8 mouse cellular contexts compared by ENCODE assay signal in the genomic region with DNA sequence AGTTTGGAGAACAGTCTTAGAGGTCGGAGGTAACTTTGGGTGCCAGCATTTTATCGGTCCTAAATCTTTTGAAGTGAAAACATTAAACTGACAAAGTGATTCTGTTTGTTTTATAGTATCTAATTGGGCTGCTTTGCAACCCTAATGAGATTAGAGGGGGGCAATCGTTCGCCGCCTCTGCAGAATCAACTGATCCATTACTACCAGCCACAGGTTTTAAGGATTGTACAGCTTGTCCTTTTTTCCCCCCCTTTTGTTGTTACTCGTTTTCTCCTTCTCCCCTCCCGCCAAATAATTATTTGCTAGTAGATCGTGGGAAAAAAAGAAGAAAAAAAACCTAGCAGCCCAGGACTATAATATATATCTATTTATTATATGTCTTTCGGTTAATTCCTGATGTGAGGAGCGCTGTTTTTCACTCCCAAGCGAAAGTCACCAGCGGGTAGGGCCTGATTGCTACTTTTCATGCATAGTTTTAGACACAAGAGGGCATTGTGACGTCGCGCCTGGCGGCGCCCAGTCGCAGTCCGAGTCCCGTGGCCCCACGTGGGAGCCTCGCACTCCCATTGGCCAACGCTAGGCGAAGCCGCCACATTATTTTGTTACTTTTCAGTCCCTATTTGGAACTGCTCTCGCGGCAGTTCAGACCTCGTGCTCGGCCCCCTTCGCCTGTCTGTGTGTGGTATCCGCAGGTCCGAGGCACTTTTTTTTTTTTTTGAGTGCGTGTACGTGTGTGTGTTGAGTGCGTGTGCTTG. TPM values are rescaled to one million over a fixed set of nuclear protein-coding genes. Genes with fewer than 3 reads are reported as not detected.
DNase-seq lines count a peak whose midpoint lies in the region; ATAC-seq and TF ChIP-seq lines count a peak whose summit lies in the region.

A gene (plus strand): TSS at position 612 of the 755 bp plus-strand sequence.

- peaks cover 15% of the 10 kb centered on the region for H3K36me3 ChIP-seq in ES-Bruce4 (ENCODE audit: control insufficient read depth, insufficient read depth, low read length, poor library complexity, severe bottlenecking)
- peaks cover 13% of the 10 kb centered on the region; the same call in 1 of the 2 replicates for H3K36me3 ChIP-seq in forebrain, embryonic 13.5 days (ENCODE audit: poor library complexity, severe bottlenecking)
- peaks cover 6% of the 10 kb centered on the region; the same call in 1 of the 2 replicates for H3K36me3 ChIP-seq in liver, postnatal 0 days (replicated peaks; ENCODE audit: insufficient read depth, low read length)
- H3K36me3 ChIP-seq in neural tube, embryonic 14.5 days (ENCODE audit: control insufficient read depth, insufficient read depth, low read length), result no peaks in the 10 kb centered on the region

- peak; percentile 49 for TF ChIP-seq CTCF in ES-Bruce4 (IDR thresholded peaks at IDR 0.05; ENCODE audit: low read depth, low read length)
- TF ChIP-seq CTCF in liver, postnatal 0 days (IDR thresholded peaks at IDR 0.05; ENCODE audit: low read depth), result peak; percentile 68

- TF ChIP-seq POLR2A in ES-Bruce4 (IDR thresholded peaks at IDR 0.05; ENCODE audit: insufficient read depth, low read length), result peak; percentile 42

- H3K27ac ChIP-seq in ES-Bruce4 (ENCODE audit: insufficient read depth, low read length), result no peak within 1 kb of the TSS
- H3K27ac ChIP-seq in forebrain, embryonic 13.5 days, result peak within 1 kb of the TSS; percentile 94
- H3K27ac ChIP-seq in liver, postnatal 0 days (ENCODE audit: low read depth), result peak within 1 kb of the TSS; percentile 87
- peak within 1 kb of the TSS; percentile 92 for H3K27ac ChIP-seq in neural tube, embryonic 14.5 days (ENCODE audit: low read depth, low read length)

- peak within 1 kb of the TSS; percentile 98 for H3K9ac ChIP-seq in ES-Bruce4 (ENCODE audit: low read depth, poor library complexity, severe bottlenecking)
- peak within 1 kb of the TSS; percentile 100 for H3K9ac ChIP-seq in forebrain, embryonic 13.5 days
- H3K9ac ChIP-seq in liver, postnatal 0 days (replicated peaks), result peak within 1 kb of the TSS; percentile 87
- H3K9ac ChIP-seq in neural tube, embryonic 14.5 days (replicated peaks; ENCODE audit: low read depth, low read length), result peak within 1 kb of the TSS; percentile 98

- under 1% methylated on average over 35 of the region's 35 CpGs for WGBS in forebrain, embryonic 13.5 days
- WGBS in large intestine, adult 2 months, result under 1% methylated on average over 35 of the region's 35 CpGs
- WGBS in liver, postnatal 0 days (ENCODE audit: insufficient replicate concordance), result under 1% methylated on average over 35 of the region's 35 CpGs
- WGBS in neural tube, embryonic 14.5 days, result under 1% methylated on average over 35 of the region's 35 CpGs

- TF ChIP-seq EP300 in ES-Bruce4 (IDR thresholded peaks at IDR 0.05; ENCODE audit: insufficient read depth, low read depth, low read length), result 0 out of 2 replicates have a peak, but pooled peaks have one; percentile 38
- peak; percentile 60; the same call in 1 of the 2 replicates for TF ChIP-seq EP300 in liver, postnatal 0 days (IDR thresholded peaks at IDR 0.05; ENCODE audit: low read depth)

- ATAC-seq in cerebellum, adult (ENCODE audit: insufficient number of reproducible peaks, low FRiP score, low TSS enrichment), result peak; percentile 42
- peak; percentile 67 for ATAC-seq in forebrain, embryonic 13.5 days
- peak; percentile 68 for ATAC-seq in liver, postnatal 0 days
- peak; percentile 70 for ATAC-seq in neural tube, embryonic 14.5 days (ENCODE audit: low read depth)

- no peaks in the 10 kb centered on the region for H3K27me3 ChIP-seq in ES-Bruce4 (ENCODE audit: control insufficient read depth, insufficient read depth, low read length, poor library complexity, severe bottlenecking)
- peaks cover 7% of the 10 kb centered on the region for H3K27me3 ChIP-seq in forebrain, embryonic 13.5 days
- peaks cover 21% of the 10 kb centered on the region for H3K27me3 ChIP-seq in liver, postnatal 0 days (ENCODE audit: insufficient read depth, low read length)
- H3K27me3 ChIP-seq in neural tube, embryonic 14.5 days (ENCODE audit: control insufficient read depth, insufficient read depth, low read length), result no peaks in the 10 kb centered on the region

- peaks cover 6% of the 10 kb centered on the region for H3K4me1 ChIP-seq in ES-Bruce4 (ENCODE audit: control insufficient read depth, insufficient read depth, low read length)
- H3K4me1 ChIP-seq in forebrain, embryonic 13.5 days, result peaks cover 63% of the 10 kb centered on the region
- H3K4me1 ChIP-seq in liver, postnatal 0 days (ENCODE audit: insufficient read depth), result peaks cover 79% of the 10 kb centered on the region
- peaks cover 56% of the 10 kb centered on the region for H3K4me1 ChIP-seq in neural tube, embryonic 14.5 days (ENCODE audit: control insufficient read depth, insufficient read depth, low read length)

- peak within 1 kb of the TSS; percentile 81 for H3K4me2 ChIP-seq in forebrain, embryonic 13.5 days
- H3K4me2 ChIP-seq in liver, postnatal 0 days (ENCODE audit: low read depth, low read length), result peak within 1 kb of the TSS; percentile 96
- H3K4me2 ChIP-seq in neural tube, embryonic 14.5 days (ENCODE audit: low read depth, low read length), result peak within 1 kb of the TSS; percentile 97

- H3K9me3 ChIP-seq in ES-Bruce4 (replicated peaks; ENCODE audit: control insufficient read depth, insufficient read depth, low read length, poor library complexity, severe bottlenecking), result no peaks in the 10 kb centered on the region
- H3K9me3 ChIP-seq in forebrain, embryonic 13.5 days (replicated peaks), result no peaks in the 10 kb centered on the region
- no peaks in the 10 kb centered on the region for H3K9me3 ChIP-seq in liver, postnatal 0 days (ENCODE audit: low read length)
- no peaks in the 10 kb centered on the region for H3K9me3 ChIP-seq in neural tube, embryonic 14.5 days (ENCODE audit: control insufficient read depth, low read length)

- peak; percentile 96 to 98 for DNase-seq in heart, postnatal 10 days
- DNase-seq in large intestine, adult 2 months (ENCODE audit: low read depth, low spot score), result no peak
- peak; percentile 95 for DNase-seq in liver, postnatal 0 days
- peak; percentile 99 for DNase-seq in testis, postnatal 10 days (ENCODE audit: low spot score)

- H3K4me3 ChIP-seq in ES-Bruce4 (ENCODE audit: low read depth, low read length), result peak within 1 kb of the TSS; percentile 99
- H3K4me3 ChIP-seq in forebrain, embryonic 13.5 days, result peak within 1 kb of the TSS; percentile 93
- H3K4me3 ChIP-seq in liver, postnatal 0 days (ENCODE audit: low read depth, low read length), result peak within 1 kb of the TSS; percentile 62
- peak within 1 kb of the TSS; percentile 95 for H3K4me3 ChIP-seq in neural tube, embryonic 14.5 days (ENCODE audit: low read depth, low read length)

- intact Hi-C loops in heart, postnatal 10 days (cut with DNase I), result loop anchor here (5.0 kb wide), 2 partner anchors 155 to 325 kb away; no protein-coding TSS in a partner anchor

RNA-seq across cellular contexts. Expression of the gene that starts here (rescaled TPM):
- polyA plus RNA-seq in ES-Bruce4 (2011; ENCODE audit: insufficient read depth, insufficient read length, low read depth, missing spikeins), result 122 and 146 TPM in 2 replicates
- polyA plus RNA-seq in forebrain, embryonic 13.5 days (2015; fragmentation: Nextera tagmentation; extraction: Ambion mirVana), result 36.6 and 39.2 TPM in 2 replicates
- total RNA-seq in heart, postnatal 10 days (2021), result 10 to 100 TPM; 26.9 to 27.4 TPM
- polyA plus RNA-seq in large intestine, adult 2 months (2012; rRNA removed), result 55.5 and 79.8 TPM in 2 replicates
- 3.2 and 3.6 TPM in 2 replicates for polyA plus RNA-seq in liver, postnatal 0 days (2015; fragmentation: Nextera tagmentation; extraction: Ambion mirVana)
- 18.7 and 22.5 TPM in 2 replicates for polyA plus RNA-seq in neural tube, embryonic 14.5 days (2014; fragmentation: Nextera tagmentation; extraction: Ambion mirVana)
